Mouse (Mus musculus) MEL (cell line): ENCODE results near the gene Npcd. TPM values are rescaled to one million over a fixed set of nuclear protein-coding genes. Genes with fewer than 3 reads are reported as not detected.

Experiments
- DNase-seq: peaks from one replicate; pipeline ENCODE4 v3.0.0; 2011; ENCODE audit warnings: low read depth, low spot score
- H3K27ac ChIP-seq: 2 replicates; pipeline ENCODE4 v1.5.1; 2012; ENCODE audit warnings: low read depth, mild to moderate bottlenecking, control low read depth, low read length, moderate library complexity; ENCODE audit not compliant: control insufficient read depth
- H3K27me3 ChIP-seq, 2 experiments: fragments of 150-350 bp in 1 of 2; sonication (generic) in 1 of 2; 2 replicates each; pipeline ENCODE4 v1.6.1; 2012; ENCODE audit warnings: low read length in 2 of 2, mild to moderate bottlenecking in 2 of 2, improper control_type of control experiment in 1 of 2, moderate library complexity in 1 of 2; ENCODE audit not compliant: insufficient read depth in 2 of 2, control insufficient read depth in 1 of 2
- H3K36me3 ChIP-seq, 2 experiments: 2 replicates each; pipeline ENCODE4 v1.6.1; 2012 to 2014; ENCODE audit warnings: low read length in 2 of 2, improper control_type of control experiment in 1 of 2, inconsistent platforms in 1 of 2, mild to moderate bottlenecking in 1 of 2; ENCODE audit not compliant: insufficient read depth in 2 of 2, control insufficient read depth in 1 of 2
- H3K4me1 ChIP-seq, 2 experiments: fragments of 150-350 bp in 1 of 2; sonication (generic) in 1 of 2; 2 replicates each; pipeline ENCODE4 v1.6.1; 2012; ENCODE audit warnings: low read length in 2 of 2, improper control_type of control experiment in 1 of 2, mild to moderate bottlenecking in 1 of 2; ENCODE audit not compliant: insufficient read depth in 2 of 2, control insufficient read depth in 1 of 2
- H3K4me3 ChIP-seq, 2 experiments: fragments of 150-350 bp in 1 of 2; sonication (generic) in 1 of 2; 2 replicates each; pipeline ENCODE4 v1.5.1; 2012; ENCODE audit warnings: low read depth in 2 of 2, low read length in 2 of 2, mild to moderate bottlenecking in 2 of 2, moderate library complexity in 2 of 2, control low read depth in 1 of 2, improper control_type of control experiment in 1 of 2; ENCODE audit not compliant: control insufficient read depth in 1 of 2, insufficient read depth in 1 of 2
- H3K79me2 ChIP-seq: 2 replicates; pipeline ENCODE4 v1.6.1; 2012; ENCODE audit warnings: mild to moderate bottlenecking, low read length, moderate library complexity; ENCODE audit not compliant: control insufficient read depth, poor library complexity, insufficient read depth
- H3K9ac ChIP-seq: 2 replicates; pipeline ENCODE4 v1.6.1; 2012; ENCODE audit warnings: low read depth, mild to moderate bottlenecking, control low read depth, low read length, moderate library complexity; ENCODE audit not compliant: control insufficient read depth, poor library complexity, severe bottlenecking
- H3K9me3 ChIP-seq: fragments of 150-350 bp; sonication (generic); replicated peaks from 2 replicates; pipeline ENCODE4 v1.6.1; 2012; ENCODE audit warnings: mild to moderate bottlenecking, low read length, improper control_type of control experiment, moderate library complexity; ENCODE audit not compliant: insufficient read depth
- BHLHE40 ChIP-seq: IDR thresholded peaks from 2 replicates; pipeline ENCODE4 v1.6.1; 2012; ENCODE audit warnings: low read depth, mild to moderate bottlenecking, inconsistent platforms, low read length, improper control_type of control experiment, borderline replicate concordance
- CHD1 ChIP-seq: IDR thresholded peaks from 2 replicates; pipeline ENCODE4 v1.6.1; 2012; ENCODE audit warnings: low read depth, mild to moderate bottlenecking, inconsistent platforms, low read length, improper control_type of control experiment
- CHD2 ChIP-seq: IDR thresholded peaks from 2 replicates; pipeline ENCODE4 v1.6.1; 2011; ENCODE audit warnings: low read length, improper control_type of control experiment
- CTCF ChIP-seq, 3 experiments: IDR thresholded peaks in 2 of 3; conservative IDR thresholded peaks in 1 of 3; 2 replicates each; pipeline ENCODE4 v1.5.1; 2011 to 2012; ENCODE audit warnings: low read length in 3 of 3, low read depth in 2 of 3, mild to moderate bottlenecking in 2 of 3, improper control_type of control experiment in 1 of 3, inconsistent platforms in 1 of 3, mixed read lengths in 1 of 3, moderate library complexity in 1 of 3; ENCODE audit not compliant: control insufficient read depth in 1 of 3, insufficient read depth in 1 of 3, poor library complexity in 1 of 3, severe bottlenecking in 1 of 3
- E2F4 ChIP-seq: IDR thresholded peaks from 2 replicates; pipeline ENCODE4 v1.6.1; 2011; ENCODE audit warnings: low read depth, low read length, improper control_type of control experiment, borderline replicate concordance
- ELF1 ChIP-seq: IDR thresholded peaks from 2 replicates; pipeline ENCODE4 v1.6.1; 2014; ENCODE audit warnings: low read depth, mild to moderate bottlenecking, inconsistent platforms, low read length, improper control_type of control experiment, moderate library complexity
- EP300 ChIP-seq, 2 experiments: IDR thresholded peaks; 2 replicates each; pipeline ENCODE4 v1.6.1; 2011; ENCODE audit warnings: improper control_type of control experiment in 2 of 2, low read length in 2 of 2, low read depth in 1 of 2, mild to moderate bottlenecking in 1 of 2
- ETS1 ChIP-seq: IDR thresholded peaks from 2 replicates; pipeline ENCODE4 v1.6.1; 2012; ENCODE audit warnings: low read depth, mild to moderate bottlenecking, inconsistent platforms, low read length, improper control_type of control experiment, moderate library complexity
- GATA1 ChIP-seq: IDR thresholded peaks from 2 replicates; pipeline ENCODE4 v1.6.1; 2011; ENCODE audit warnings: low read depth, low read length, improper control_type of control experiment
- HCFC1 ChIP-seq: IDR thresholded peaks from 2 replicates; pipeline ENCODE4 v1.6.1; 2012; ENCODE audit warnings: low read depth, mild to moderate bottlenecking, inconsistent platforms, low read length, improper control_type of control experiment, moderate library complexity
- JUND ChIP-seq: IDR thresholded peaks from 2 replicates; pipeline ENCODE4 v1.6.1; 2011; ENCODE audit warnings: low read depth, mild to moderate bottlenecking, improper control_type of control experiment, low read length
- KAT2A ChIP-seq: conservative IDR thresholded peaks from 2 replicates; pipeline ENCODE4 v1.6.1; 2012; ENCODE audit warnings: low read depth, low read length, improper control_type of control experiment, inconsistent platforms
- MAFK ChIP-seq: IDR thresholded peaks from 2 replicates; pipeline ENCODE4 v1.6.1; 2011; ENCODE audit warnings: low read depth, mild to moderate bottlenecking, low read length, improper control_type of control experiment, borderline replicate concordance
- MAX ChIP-seq: IDR thresholded peaks from 2 replicates; pipeline ENCODE4 v1.6.1; 2011; ENCODE audit warnings: low read length, improper control_type of control experiment
- MAZ ChIP-seq: IDR thresholded peaks from 2 replicates; pipeline ENCODE4 v1.6.1; 2012; ENCODE audit warnings: low read depth, mild to moderate bottlenecking, inconsistent platforms, low read length, improper control_type of control experiment
- MEF2A ChIP-seq: IDR thresholded peaks from 2 replicates; pipeline ENCODE4 v1.6.1; 2014; ENCODE audit warnings: low read depth, mild to moderate bottlenecking, inconsistent platforms, low read length, improper control_type of control experiment; ENCODE audit not compliant: poor library complexity, insufficient replicate concordance, severe bottlenecking; ENCODE audit errors: extremely low read depth
- MXI1 ChIP-seq: IDR thresholded peaks from 2 replicates; pipeline ENCODE4 v1.6.1; 2011; ENCODE audit warnings: mild to moderate bottlenecking, low read depth, low read length, improper control_type of control experiment
- MYB ChIP-seq: IDR thresholded peaks from 2 replicates; pipeline ENCODE4 v1.6.1; 2011; ENCODE audit warnings: mild to moderate bottlenecking, low read depth, low read length, improper control_type of control experiment
- MYC ChIP-seq: IDR thresholded peaks from 2 replicates; pipeline ENCODE4 v1.6.1; 2011; ENCODE audit warnings: low read depth, mild to moderate bottlenecking, low read length, improper control_type of control experiment, moderate library complexity
- NELFE ChIP-seq: IDR thresholded peaks from 2 replicates; pipeline ENCODE4 v1.6.1; 2011; ENCODE audit warnings: low read depth, low read length, improper control_type of control experiment
- NRF1 ChIP-seq: IDR thresholded peaks from 2 replicates; pipeline ENCODE4 v1.6.1; 2014; ENCODE audit warnings: low read depth, mild to moderate bottlenecking, inconsistent platforms, low read length, improper control_type of control experiment, moderate library complexity; ENCODE audit not compliant: poor library complexity, insufficient read depth, severe bottlenecking
- POLR2A ChIP-seq, 2 experiments: IDR thresholded peaks; 2 replicates each; pipeline ENCODE4 v1.6.1; 2011 to 2012; ENCODE audit warnings: low read length in 2 of 2, mild to moderate bottlenecking in 2 of 2, control low read depth in 1 of 2, improper control_type of control experiment in 1 of 2, low read depth in 1 of 2, moderate library complexity in 1 of 2; ENCODE audit not compliant: control insufficient read depth in 1 of 2, insufficient read depth in 1 of 2, poor library complexity in 1 of 2
- POLR2AphosphoS2 ChIP-seq: IDR thresholded peaks from 2 replicates; pipeline ENCODE4 v1.6.1; 2011; ENCODE audit warnings: low read length, improper control_type of control experiment
- POLR2AphosphoS5 ChIP-seq: IDR thresholded peaks from 2 replicates; pipeline ENCODE4 v1.6.1; 2012; ENCODE audit warnings: low read depth, borderline replicate concordance, mild to moderate bottlenecking, inconsistent platforms, low read length, moderate library complexity, mixed read lengths
- RAD21 ChIP-seq: IDR thresholded peaks from 2 replicates; pipeline ENCODE4 v1.6.1; 2011; ENCODE audit warnings: mild to moderate bottlenecking, low read depth, low read length, improper control_type of control experiment
- RCOR1 ChIP-seq: IDR thresholded peaks from 2 replicates; pipeline ENCODE4 v1.6.1; 2012; ENCODE audit warnings: low read depth, mild to moderate bottlenecking, inconsistent platforms, low read length, improper control_type of control experiment
- SIN3A ChIP-seq: IDR thresholded peaks from 2 replicates; pipeline ENCODE4 v1.6.1; 2012; ENCODE audit warnings: low read length, improper control_type of control experiment, inconsistent platforms
- SMC3 ChIP-seq: IDR thresholded peaks from 2 replicates; pipeline ENCODE4 v1.6.1; 2011; ENCODE audit warnings: low read depth, low read length, improper control_type of control experiment
- TAL1 ChIP-seq: IDR thresholded peaks from 2 replicates; pipeline ENCODE4 v1.6.1; 2012; ENCODE audit warnings: mild to moderate bottlenecking, inconsistent platforms, low read length, moderate library complexity, mixed read lengths
- TBP ChIP-seq: IDR thresholded peaks from 2 replicates; pipeline ENCODE4 v1.8.0; 2011; ENCODE audit warnings: low read depth, low read length, improper control_type of control experiment
- TCF12 ChIP-seq: IDR thresholded peaks from 2 replicates; pipeline ENCODE4 v1.6.1; 2014; ENCODE audit warnings: low read depth, mild to moderate bottlenecking, inconsistent platforms, low read length, improper control_type of control experiment, moderate library complexity
- UBTF ChIP-seq: IDR thresholded peaks from 2 replicates; pipeline ENCODE4 v1.6.1; 2012; ENCODE audit warnings: low read depth, mild to moderate bottlenecking, inconsistent platforms, low read length, improper control_type of control experiment, moderate library complexity, borderline replicate concordance; ENCODE audit not compliant: insufficient read depth
- USF2 ChIP-seq, 2 experiments: IDR thresholded peaks; 2 replicates each; pipeline ENCODE4 v1.6.1; 2011 to 2012; ENCODE audit warnings: improper control_type of control experiment in 2 of 2, low read length in 2 of 2, borderline replicate concordance in 1 of 2, inconsistent platforms in 1 of 2, low read depth in 1 of 2, mild to moderate bottlenecking in 1 of 2; ENCODE audit not compliant: insufficient read depth in 1 of 2
- ZC3H11A ChIP-seq: IDR thresholded peaks from 2 replicates; pipeline ENCODE4 v1.6.1; 2012; ENCODE audit warnings: low read depth, mild to moderate bottlenecking, inconsistent platforms, low read length, improper control_type of control experiment
- ZKSCAN1 ChIP-seq: IDR thresholded peaks from 2 replicates; pipeline ENCODE4 v1.6.1; 2012; ENCODE audit warnings: low read depth, mild to moderate bottlenecking, inconsistent platforms, low read length, improper control_type of control experiment, moderate library complexity
- ZMIZ1 ChIP-seq: IDR thresholded peaks from 2 replicates; pipeline ENCODE4 v1.6.1; 2012; ENCODE audit warnings: low read depth, mild to moderate bottlenecking, inconsistent platforms, low read length, improper control_type of control experiment, moderate library complexity
- ZNF384 ChIP-seq: IDR thresholded peaks from 2 replicates; pipeline ENCODE4 v1.6.1; 2012; ENCODE audit warnings: low read depth, mild to moderate bottlenecking, inconsistent platforms, low read length, improper control_type of control experiment
- polyA plus RNA-seq, 2 experiments: library from polyadenylated mRNA; stranded (reverse) in 1 of 2; unstranded in 1 of 2; fragments of >175 nt in 1 of 2; fragments of >200 nt in 1 of 2; gene quantifications; 2 replicates each; pipeline versions ENCODE4 v1.2.1 to v1.2.4; 2012; ENCODE audit warnings: low replicate concordance in 2 of 2, low read depth in 1 of 2; ENCODE audit not compliant: insufficient read length in 2 of 2, insufficient read depth in 1 of 2, missing spikeins in 1 of 2
- total RNA-seq: library from RNA; depleted of rRNA; stranded (reverse); fragments of 300-350 nt; gene quantifications from 2 replicates; pipeline ENCODE4 v1.2.3, GENCODE M21; 2012

Gene Npcd
- total and polyA plus RNA-seq, 3 experiments = not detected

DNA sequence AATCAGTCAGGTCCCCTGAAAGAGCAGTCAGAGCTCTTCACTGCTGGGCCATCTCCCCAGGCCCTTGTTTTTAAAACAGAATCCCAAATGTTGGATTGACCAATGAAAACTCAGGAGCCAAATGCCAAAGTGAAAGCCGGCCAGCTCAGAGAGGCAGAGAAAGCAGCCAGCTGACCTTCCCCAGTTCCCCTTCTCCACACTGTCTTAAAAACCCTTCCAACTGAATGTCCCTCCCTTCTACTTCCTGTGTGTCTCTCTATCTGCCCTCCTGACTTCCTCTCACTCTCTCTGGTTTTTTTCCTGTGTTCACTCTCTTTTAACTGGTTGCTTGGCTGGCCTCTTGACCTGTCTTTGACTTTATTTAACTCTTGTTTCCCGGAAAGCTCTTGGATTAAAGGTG is 40.0 kb upstream of the Npcd start:
- Histone ChIP-seq H3K4me3 (peak overlapping the region; percentile 45 to 75), H3K79me2 (no peaks in the 10 kb centered on the region; the same call in 1 of the 2 replicates), H3K27ac (peak overlapping the region; percentile 82), H3K9ac (peak overlapping the region; percentile 68), H3K36me3 (peaks cover 0 to 15% of the 10 kb centered on the region in 2 experiments; a peak in 2 of 4 replicates), H3K27me3 (no peaks in the 10 kb centered on the region), H3K4me1 (peaks cover 5 to 24% of the 10 kb centered on the region in 2 experiments), H3K9me3 (no peaks in the 10 kb centered on the region)
- peak; percentile 82 for DNase-seq
- TF ChIP-seq EP300 (IDR thresholded peaks at IDR 0.05; ENCODE audit: low read depth in 1 of 2, low read length in 2 of 2) = peak in 1 of 2 experiments; percentile 42; a peak in 1 of 4 replicates
- TF ChIP-seq RAD21 = no peak
- TF ChIP-seq ZMIZ1 = peak; percentile 91
- no peak for TF ChIP-seq SMC3
- no peak for TF ChIP-seq NRF1
- no peak for TF ChIP-seq ZKSCAN1
- TF ChIP-seq TCF12 = peak; percentile 72
- no peak for TF ChIP-seq UBTF
- peak; percentile 40; the same call in 1 of the 2 replicates for TF ChIP-seq MAX
- TF ChIP-seq CHD2 = no peak
- TF ChIP-seq MYC = 0 out of 2 replicates have a peak, but pooled peaks have one; percentile 47
- peak; percentile 86 for TF ChIP-seq NELFE
- no peak for TF ChIP-seq ETS1
- peak; percentile 85 for TF ChIP-seq HCFC1
- TF ChIP-seq RCOR1 = no peak
- TF ChIP-seq CHD1 = no peak
- TF ChIP-seq ELF1 = peak; percentile 69
- TF ChIP-seq CTCF (IDR thresholded peaks at IDR 0.05 in 2 of 3, conservative IDR thresholded peaks at IDR 0.05 in 1 of 3; ENCODE audit: control insufficient read depth in 1 of 3, insufficient read depth in 1 of 3, low read depth in 2 of 3, low read length in 3 of 3, poor library complexity in 1 of 3, severe bottlenecking in 1 of 3) = no peak
- TF ChIP-seq MAFK = no peak
- peak; percentile 44; the same call in 1 of the 2 replicates for TF ChIP-seq GATA1
- peak; percentile 90; the same call in 1 of the 2 replicates for TF ChIP-seq POLR2AphosphoS2
- TF ChIP-seq TBP = peak; percentile 91
- TF ChIP-seq KAT2A = no peak; the same call in 1 of the 2 replicates
- peak; percentile 73 for TF ChIP-seq SIN3A
- TF ChIP-seq BHLHE40 = no peak
- no peak for TF ChIP-seq MYB
- no peak for TF ChIP-seq ZC3H11A
- 0 out of 2 replicates have a peak, but pooled peaks have one; percentile 32 for TF ChIP-seq ZNF384
- no peak for TF ChIP-seq MAZ
- TF ChIP-seq MEF2A = no peak
- TF ChIP-seq POLR2A (IDR thresholded peaks at IDR 0.05; ENCODE audit: control insufficient read depth in 1 of 2, insufficient read depth in 1 of 2, low read depth in 1 of 2, low read length in 2 of 2, poor library complexity in 1 of 2) = peak; percentile 58 to 93; a peak in 3 of 4 replicates
- TF ChIP-seq JUND = no peak
- TF ChIP-seq E2F4 = no peak
- no peak for TF ChIP-seq USF2 (IDR thresholded peaks at IDR 0.05; ENCODE audit: borderline replicate concordance in 1 of 2, insufficient read depth in 1 of 2, low read depth in 1 of 2, low read length in 2 of 2)
- no peak for TF ChIP-seq POLR2AphosphoS5
- TF ChIP-seq TAL1 = no peak
- TF ChIP-seq MXI1 = no peak
